Mouse (Mus musculus) liver, adult 2 months (tissue): ENCODE results near the gene Cenpa.

Source experiments
- CTCF ChIP-seq: fragments of 200-500 bp; IDR thresholded peaks from 2 replicates; pipeline ENCODE4 v1.5.1; 2011; ENCODE audit warnings: low read depth, low read length, control low read depth
- POLR2A ChIP-seq: fragments of 200-500 bp; IDR thresholded peaks from 2 replicates; pipeline ENCODE4 v1.6.1; 2011; ENCODE audit warnings: low read length, control low read depth; ENCODE audit not compliant: insufficient read depth; ENCODE audit errors: extremely low read depth

DNA sequence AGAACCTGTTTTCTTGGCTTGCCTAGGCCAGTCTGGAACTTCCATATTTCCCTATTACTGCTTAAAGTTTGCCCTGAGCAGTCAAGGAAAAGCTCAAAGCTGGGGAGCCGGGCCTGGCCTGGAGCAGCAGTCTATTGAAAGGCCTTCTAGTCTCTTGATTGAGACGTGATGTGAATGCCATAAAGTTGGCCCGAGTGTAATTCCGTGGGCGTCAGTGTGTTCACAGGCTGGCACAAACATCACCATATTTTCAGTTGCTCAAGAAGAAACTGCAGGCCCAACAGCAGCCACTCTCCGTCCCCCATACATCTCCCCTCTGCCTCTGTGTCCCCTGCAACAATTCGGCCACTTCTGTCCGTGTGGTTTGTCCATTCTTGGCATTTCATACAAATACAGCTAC is 55.4 kb downstream of the Cenpa start:
- TF ChIP-seq CTCF (no peak), POLR2A (no peak)
